Mouse (Mus musculus) erythroblast, embryonic 14.5 days (primary cell): ENCODE results near the gene BC004004. TPM values are rescaled to one million over a fixed set of nuclear protein-coding genes. Genes with fewer than 3 reads are reported as not detected.

Experiments
- H3K27me3 ChIP-seq: 2 replicates; pipeline ENCODE4 v1.6.1; 2012; ENCODE audit warnings: inconsistent platforms; ENCODE audit not compliant: control insufficient read depth
- H3K36me3 ChIP-seq: 2 replicates; pipeline ENCODE4 v1.6.1; 2012; ENCODE audit warnings: mild to moderate bottlenecking, inconsistent platforms; ENCODE audit not compliant: control insufficient read depth
- H3K4me1 ChIP-seq: 2 replicates; pipeline ENCODE4 v1.6.1; 2012; ENCODE audit warnings: inconsistent platforms; ENCODE audit not compliant: control insufficient read depth
- H3K4me3 ChIP-seq: replicated peaks from 2 replicates; pipeline ENCODE3; 2012; ENCODE audit warnings: moderate library complexity, mild to moderate bottlenecking, inconsistent platforms
- H3K9me3 ChIP-seq: 2 replicates; pipeline ENCODE4 v1.6.1; 2012; ENCODE audit warnings: low read length, inconsistent platforms, mixed read lengths; ENCODE audit not compliant: control insufficient read depth
- GATA1 ChIP-seq: IDR thresholded peaks from 2 replicates; pipeline ENCODE4 v1.6.1; 2012; ENCODE audit warnings: low read length, inconsistent platforms, mixed read lengths
- TAL1 ChIP-seq: IDR thresholded peaks from 3 replicates; pipeline ENCODE4 v1.6.1; 2012; ENCODE audit warnings: low read length, inconsistent platforms, mixed read lengths
- polyA plus RNA-seq: library from polyadenylated mRNA; stranded (reverse); fragments of >175 nt; gene quantifications from 2 replicates; pipeline ENCODE4 v1.2.3, GENCODE M21; 2012

BC004004 gene
- polyA plus RNA-seq, 1 experiment: 2.0 TPM

DNA sequence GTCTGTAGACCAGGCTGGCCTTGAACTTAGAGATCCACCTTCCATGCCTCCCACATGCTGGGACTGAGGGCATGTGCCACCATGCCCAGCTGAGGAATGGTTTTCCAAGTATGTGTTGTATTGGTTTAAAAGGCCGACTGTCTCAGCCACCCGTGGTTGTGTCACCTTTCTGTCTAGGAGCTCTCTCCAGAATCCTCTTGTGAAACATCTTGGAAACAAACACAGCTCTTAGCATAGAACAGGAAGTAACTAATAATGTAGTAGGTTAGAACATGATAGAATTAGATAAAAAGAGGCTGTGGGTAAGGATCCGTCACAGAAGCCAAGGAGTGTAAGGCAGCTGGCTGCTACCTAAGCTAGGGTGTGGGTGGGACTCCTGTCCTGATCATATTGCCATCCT is 24.4 kb downstream of the BC004004 start:
- H3K36me3 ChIP-seq: peaks cover 52% of the 10 kb centered on the region
- TF ChIP-seq TAL1 (no peak), GATA1 (no peak)
- no peak overlapping the region for H3K4me3 ChIP-seq
- H3K9me3 ChIP-seq: no peaks in the 10 kb centered on the region
- H3K4me1 ChIP-seq: no peaks in the 10 kb centered on the region; the same call in 1 of the 2 replicates
- no peaks in the 10 kb centered on the region for H3K27me3 ChIP-seq

DNA sequence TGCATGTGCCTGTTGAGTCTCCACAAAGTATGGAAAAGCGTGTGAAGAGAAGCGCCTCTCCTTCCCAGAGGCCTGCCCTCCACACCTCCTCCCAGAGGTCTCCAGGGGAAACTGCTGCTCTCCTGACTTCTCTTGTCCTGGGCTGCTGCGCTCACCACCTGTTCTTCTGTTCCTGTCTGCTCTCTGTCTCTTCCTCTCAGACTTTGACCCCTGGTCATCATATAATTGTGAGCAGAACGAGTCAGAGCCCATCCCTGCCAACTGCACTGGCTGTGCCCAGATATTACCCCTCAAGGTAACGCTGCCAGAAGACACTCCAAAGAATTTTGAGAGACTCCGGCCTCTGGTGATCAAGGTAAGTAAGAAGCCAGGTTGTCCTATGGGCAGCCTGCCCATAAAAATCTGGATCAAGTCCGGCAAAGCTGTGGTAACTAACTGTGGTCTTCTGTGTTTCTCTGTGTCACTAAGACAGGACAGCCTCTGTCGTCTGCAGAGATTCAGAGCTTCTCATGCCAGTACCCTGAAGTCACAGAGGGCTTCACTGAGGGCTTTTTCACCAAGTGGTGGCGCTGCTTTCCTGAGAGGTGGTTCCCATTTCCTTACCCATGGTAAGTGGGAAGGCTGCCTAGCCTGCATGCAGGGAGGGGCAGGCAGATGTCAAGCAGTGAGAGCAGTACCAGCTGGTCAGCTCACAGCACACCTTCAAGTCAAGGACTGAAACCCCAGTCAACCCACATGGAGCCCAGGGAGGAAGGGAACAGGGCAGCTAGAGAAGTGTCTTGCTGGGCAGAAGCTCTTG is 25.4 kb downstream of the BC004004 start:
- Histone ChIP-seq H3K9me3 (no peaks in the 10 kb centered on the region), H3K27me3 (no peaks in the 10 kb centered on the region), H3K4me3 (no peak overlapping the region), H3K36me3 (peaks cover 57% of the 10 kb centered on the region), H3K4me1 (no peaks in the 10 kb centered on the region; the same call in 1 of the 2 replicates)
- TF ChIP-seq GATA1 (no peak), TAL1 (no peak)

DNA sequence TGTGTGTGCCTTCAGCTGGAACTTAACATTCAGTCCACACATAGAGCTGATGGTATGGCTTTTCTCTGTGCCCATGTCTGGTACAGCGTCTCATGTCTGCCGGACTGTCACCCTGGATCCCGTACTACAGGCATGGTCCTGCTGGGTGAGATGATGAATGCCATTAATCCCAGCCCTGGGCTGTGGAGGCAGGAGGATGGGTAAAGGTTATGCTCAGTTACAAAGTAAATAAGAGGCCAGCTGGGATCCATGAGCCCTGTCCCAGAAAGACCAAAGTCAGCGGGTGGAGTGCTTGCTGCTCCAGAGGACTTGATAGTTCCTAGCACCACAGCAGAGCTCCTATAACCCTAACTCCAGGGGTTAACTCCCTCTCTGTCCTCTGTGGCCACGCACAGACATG is 27.2 kb downstream of the BC004004 start:
- no peaks in the 10 kb centered on the region; the same call in 1 of the 2 replicates for H3K4me1 ChIP-seq
- peaks cover 71% of the 10 kb centered on the region for H3K36me3 ChIP-seq
- TF ChIP-seq TAL1 (no peak), GATA1 (no peak)
- H3K9me3 ChIP-seq: no peaks in the 10 kb centered on the region
- H3K4me3 ChIP-seq: no peak overlapping the region
- H3K27me3 ChIP-seq: no peaks in the 10 kb centered on the region

DNA sequence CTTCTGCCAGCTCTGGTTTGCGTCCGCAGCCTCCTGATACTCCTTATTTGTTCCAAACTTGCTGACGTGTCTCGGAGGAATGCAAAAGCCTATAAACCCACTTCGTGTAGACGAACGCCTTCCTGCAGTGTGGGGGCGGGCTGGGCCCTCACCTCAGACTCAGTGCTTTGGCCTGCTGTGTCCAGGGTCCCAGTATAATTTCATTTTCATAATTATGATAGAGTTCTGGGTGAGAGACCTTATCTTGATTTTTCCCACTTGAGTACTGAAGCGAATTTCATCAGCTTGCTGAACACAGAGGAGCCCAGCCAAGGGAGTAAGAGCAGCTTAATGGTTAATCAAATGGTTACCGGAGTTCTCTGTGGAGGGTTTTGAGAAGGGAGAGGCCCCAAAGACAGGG is 28.7 kb downstream of the BC004004 start:
- no peak for TF ChIP-seq TAL1
- TF ChIP-seq GATA1: no peak
- H3K27me3 ChIP-seq: no peaks in the 10 kb centered on the region
- H3K36me3 ChIP-seq: peaks cover 78% of the 10 kb centered on the region
- no peak overlapping the region for H3K4me3 ChIP-seq
- no peaks in the 10 kb centered on the region for H3K9me3 ChIP-seq
- no peaks in the 10 kb centered on the region; the same call in 1 of the 2 replicates for H3K4me1 ChIP-seq

DNA sequence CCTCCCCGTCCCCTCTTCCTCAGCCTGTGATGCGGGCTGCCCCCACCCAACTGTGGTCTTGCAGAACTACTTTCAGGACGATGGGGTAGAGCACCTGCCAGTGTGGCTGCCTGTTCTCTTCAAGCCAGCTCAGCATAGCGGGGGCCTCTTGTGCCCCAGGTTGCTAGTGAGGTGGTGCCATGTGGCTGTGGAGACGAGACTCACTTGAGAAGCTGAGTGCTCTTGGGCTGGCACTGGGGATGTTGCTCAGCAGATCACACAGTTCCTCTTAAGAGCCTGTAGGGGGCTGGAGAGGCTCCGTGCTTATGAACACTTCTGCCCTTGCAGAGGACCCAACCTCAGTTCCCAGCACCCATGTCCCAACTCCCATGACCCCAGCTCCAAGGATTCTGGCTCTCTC is 29.2 kb downstream of the BC004004 start:
- Histone ChIP-seq H3K36me3 (peaks cover 79% of the 10 kb centered on the region), H3K9me3 (no peaks in the 10 kb centered on the region), H3K4me1 (no peaks in the 10 kb centered on the region; the same call in 1 of the 2 replicates), H3K27me3 (no peaks in the 10 kb centered on the region), H3K4me3 (no peak overlapping the region)
- TF ChIP-seq TAL1 (no peak), GATA1 (no peak)

DNA sequence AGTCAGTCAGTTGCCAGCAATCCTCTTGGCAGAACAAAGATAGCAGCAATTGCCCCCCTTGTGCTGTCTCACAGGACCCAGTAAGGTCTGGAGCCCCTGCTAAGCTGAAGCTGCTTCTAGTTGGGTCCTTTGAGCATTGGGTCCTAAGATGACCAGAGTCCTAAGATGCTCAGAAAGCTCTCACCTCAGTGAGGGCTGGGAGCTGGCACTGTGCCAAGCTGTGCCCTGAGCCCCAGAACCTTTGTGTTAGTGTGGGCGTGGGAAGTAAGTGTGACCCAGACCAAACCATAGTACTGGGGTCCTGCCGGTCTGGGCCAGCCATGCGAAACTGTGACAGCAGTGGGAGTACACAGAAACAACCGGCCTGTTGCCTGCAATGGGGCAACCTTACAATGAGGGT is 30.7 kb downstream of the BC004004 start:
- Histone ChIP-seq H3K4me3 (no peak overlapping the region), H3K36me3 (peaks cover 67% of the 10 kb centered on the region), H3K9me3 (no peaks in the 10 kb centered on the region), H3K4me1 (peaks cover under 1% of the 10 kb centered on the region; the same call in 1 of the 2 replicates), H3K27me3 (no peaks in the 10 kb centered on the region)
- TF ChIP-seq GATA1: no peak
- no peak for TF ChIP-seq TAL1

DNA sequence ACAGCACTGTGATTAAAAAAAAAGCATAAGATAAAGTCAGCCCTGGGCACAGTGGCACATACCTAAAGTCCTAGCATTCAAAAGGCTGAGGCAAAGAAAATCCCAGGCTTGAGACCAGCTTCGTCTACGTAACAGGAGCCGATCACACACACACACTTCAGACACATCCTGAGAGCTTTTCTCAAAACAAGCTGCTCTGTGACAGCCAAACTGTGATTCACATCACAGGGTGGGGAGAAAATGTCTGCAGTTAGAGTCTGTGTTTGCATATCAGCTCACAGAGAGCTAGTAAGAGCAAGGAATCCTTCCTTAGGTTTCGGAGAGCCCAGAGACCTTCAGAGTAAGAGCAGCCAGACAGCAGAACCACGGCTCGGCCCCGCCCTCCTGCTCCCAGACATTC is 32.3 kb downstream of the BC004004 start:
- Histone ChIP-seq H3K4me3 (no peak overlapping the region), H3K27me3 (peaks cover 7% of the 10 kb centered on the region; the same call in 1 of the 2 replicates), H3K4me1 (peaks cover 2% of the 10 kb centered on the region), H3K9me3 (no peaks in the 10 kb centered on the region), H3K36me3 (peaks cover 55% of the 10 kb centered on the region)
- TF ChIP-seq GATA1 (no peak), TAL1 (no peak)

DNA sequence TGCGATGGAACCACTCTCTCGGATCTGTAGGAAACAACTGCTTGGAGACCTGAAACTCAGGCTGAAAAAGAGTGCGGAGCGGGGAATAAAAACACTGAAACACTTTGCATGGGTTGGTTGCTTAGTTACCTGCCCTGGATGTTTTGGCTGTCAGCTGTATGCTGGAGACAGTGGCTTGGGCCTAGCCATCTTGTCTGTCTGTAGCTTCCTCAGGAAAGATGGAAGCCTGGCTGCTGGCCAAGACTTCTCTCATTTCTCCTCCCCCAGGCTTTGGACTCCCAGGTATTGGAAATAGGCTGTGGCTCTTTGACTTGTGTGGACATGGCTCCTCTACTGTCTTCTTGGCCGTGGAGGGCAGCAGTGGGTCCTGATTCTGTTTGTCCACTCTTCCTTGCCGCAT is 32.8 kb downstream of the BC004004 start:
- peaks cover 53% of the 10 kb centered on the region for H3K36me3 ChIP-seq
- no peak overlapping the region for H3K4me3 ChIP-seq
- TF ChIP-seq TAL1: no peak
- no peak for TF ChIP-seq GATA1
- H3K9me3 ChIP-seq: no peaks in the 10 kb centered on the region
- peaks cover 7% of the 10 kb centered on the region; the same call in 1 of the 2 replicates for H3K27me3 ChIP-seq
- H3K4me1 ChIP-seq: peaks cover 2% of the 10 kb centered on the region

DNA sequence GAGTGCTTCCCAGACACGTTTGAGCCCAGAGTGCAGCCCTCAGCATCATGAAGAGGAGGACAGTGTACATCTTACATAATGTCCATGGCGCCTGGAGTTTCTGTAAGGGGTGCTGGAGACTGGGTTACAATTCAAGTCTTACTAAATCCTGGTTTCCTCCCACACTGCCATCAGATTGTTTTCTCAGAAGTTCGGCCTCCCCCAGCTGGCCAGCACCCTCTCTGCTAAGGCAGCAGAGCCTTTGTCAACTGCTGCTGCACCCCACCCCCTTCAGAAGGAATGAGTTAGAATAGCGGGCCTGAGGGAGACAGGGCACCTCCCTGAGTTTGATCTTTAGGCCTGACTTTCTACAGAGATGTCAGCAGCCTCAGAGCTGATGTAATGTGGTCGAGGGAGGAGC is 33.6 kb downstream of the BC004004 start:
- H3K4me3 ChIP-seq: no peak overlapping the region
- peaks cover 2% of the 10 kb centered on the region for H3K4me1 ChIP-seq
- H3K9me3 ChIP-seq: no peaks in the 10 kb centered on the region
- peaks cover 48% of the 10 kb centered on the region for H3K36me3 ChIP-seq
- TF ChIP-seq GATA1 (no peak), TAL1 (no peak)
- H3K27me3 ChIP-seq: peaks cover 7% of the 10 kb centered on the region; the same call in 1 of the 2 replicates

DNA sequence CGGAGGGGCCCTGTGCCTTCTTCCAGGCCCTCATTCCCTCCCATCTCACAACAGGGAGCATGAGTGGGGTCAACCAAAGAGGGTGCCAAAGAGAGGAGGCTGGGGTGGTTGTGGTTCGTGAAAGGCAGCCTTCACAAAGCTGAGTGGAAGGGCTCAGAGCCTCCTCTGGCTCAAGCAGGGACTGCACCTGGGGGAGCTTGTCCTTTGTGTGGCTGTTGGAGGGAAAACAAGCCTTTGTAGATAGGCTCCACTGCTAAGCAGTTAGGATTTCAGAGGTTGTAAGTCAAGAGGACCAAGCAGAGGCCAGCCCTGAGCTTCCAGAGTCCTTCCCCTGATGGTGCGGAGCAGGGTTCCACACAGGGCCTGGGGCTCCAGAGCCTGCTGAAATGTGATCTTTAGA is 34.5 kb downstream of the BC004004 start:
- Histone ChIP-seq H3K4me1 (peaks cover 2% of the 10 kb centered on the region), H3K36me3 (peaks cover 40% of the 10 kb centered on the region), H3K9me3 (no peaks in the 10 kb centered on the region), H3K27me3 (peaks cover 7% of the 10 kb centered on the region; the same call in 1 of the 2 replicates), H3K4me3 (no peak overlapping the region)
- TF ChIP-seq GATA1: no peak
- no peak for TF ChIP-seq TAL1
